Mouse (Mus musculus) lung, embryonic 14.5 days (tissue): ENCODE results near the gene Mlx. TPM values are rescaled to one million over a fixed set of nuclear protein-coding genes. Genes with fewer than 3 reads are reported as not detected.

Experiments
- ATAC-seq: fragments of 200-750 bp; cut with Nextera tagmentation; 2 replicates; pipeline ENCODE4 v1.8.0; 2017; ENCODE audit warnings: mild to moderate bottlenecking, moderate TSS enrichment, moderate library complexity; ENCODE audit not compliant: insufficient read depth
- DNase-seq: peaks from one replicate; pipeline ENCODE4 v3.0.0-alpha.2; 2015
- H3K27ac ChIP-seq: fragments of 300-500 bp; sonication (generic); 2 replicates; pipeline ENCODE4 v1.5.1; 2014; ENCODE audit warnings: low read depth, mild to moderate bottlenecking, moderate library complexity
- H3K27me3 ChIP-seq: fragments of 300-500 bp; sonication (generic); 2 replicates; pipeline ENCODE4 v1.6.1; 2014; ENCODE audit warnings: low read length, control low read depth; ENCODE audit not compliant: insufficient read depth
- H3K36me3 ChIP-seq: fragments of 300-500 bp; sonication (generic); 2 replicates; pipeline ENCODE4 v1.6.1; 2014; ENCODE audit warnings: control low read depth; ENCODE audit not compliant: insufficient read depth
- H3K4me1 ChIP-seq: fragments of 300-500 bp; sonication (generic); 2 replicates; pipeline ENCODE4 v1.6.1; 2014; ENCODE audit warnings: antibody characterized with exemption, control low read depth; ENCODE audit not compliant: insufficient read depth
- H3K4me2 ChIP-seq: fragments of 300-500 bp; sonication (generic); 2 replicates; pipeline ENCODE4 v1.6.1; 2014; ENCODE audit warnings: mild to moderate bottlenecking
- H3K4me3 ChIP-seq: fragments of 300-500 bp; sonication (generic); 2 replicates; pipeline ENCODE4 v1.5.1; 2014; ENCODE audit warnings: low read depth, low read length
- H3K9ac ChIP-seq: fragments of 300-500 bp; sonication (generic); 2 replicates; pipeline ENCODE4 v1.6.1; 2014
- H3K9me3 ChIP-seq: fragments of 300-500 bp; sonication (generic); 2 replicates; pipeline ENCODE4 v1.6.1; 2016; ENCODE audit warnings: low read depth, low read length, control low read depth
- CTCF ChIP-seq: IDR thresholded peaks from 2 replicates; pipeline ENCODE4 v1.5.1; 2016; ENCODE audit warnings: antibody characterized with exemption, low read depth
- WGBS: fragments of 180-500 bp; shearing (Covaris S2); extraction: QIAGEN DNeasy Blood & Tissue Kit; methylation state at CpG from one replicate; pipeline ENCODE4 v1.1.7; 2014; 5-methylcytosine and 5-hydroxymethylcytosine counted together
- polyA plus RNA-seq: library from polyadenylated mRNA; unstranded; fragments of >200 nt; fragmentation: Nextera tagmentation; extraction: Ambion mirVana; gene quantifications from 2 replicates; pipeline ENCODE4 v1.2.1, GENCODE M21; 2014

The Mlx gene
- 39.1 and 40.5 TPM in 2 replicates for polyA plus RNA-seq

GRCm38 (mm10) chr11:101086756-101087681, at the start of gene Mlx:
Gene Mlx, plus strand, starts transcription at chr11:101087277.
- peak; percentile 96 for DNase-seq
- Histone ChIP-seq H3K27ac (peak within 1 kb of the TSS; percentile 87), H3K36me3 (peaks cover 44% of the 10 kb centered on the region), H3K9me3 (no peaks in the 10 kb centered on the region), H3K4me3 (peak within 1 kb of the TSS; percentile 78), H3K4me2 (peak within 1 kb of the TSS; percentile 96), H3K4me1 (peaks cover 4% of the 10 kb centered on the region), H3K27me3 (no peaks in the 10 kb centered on the region), H3K9ac (peak within 1 kb of the TSS; percentile 78)
- peak; percentile 80 for ATAC-seq
- no peak for TF ChIP-seq CTCF
- WGBS, result 2% methylated on average over 52 of the region's 52 CpGs

GRCm38 (mm10) chr11:101037795-101038194, 49.3 kb upstream of the Mlx start:
- WGBS, result 84% methylated on average over 10 of the region's 10 CpGs
- ATAC-seq, result no peak
- H3K9ac ChIP-seq, result no peak overlapping the region
- no peak for DNase-seq
- TF ChIP-seq CTCF, result no peak
- H3K4me3 ChIP-seq, result no peak overlapping the region
- H3K4me1 ChIP-seq, result no peaks in the 10 kb centered on the region
- H3K4me2 ChIP-seq, result no peak overlapping the region
- H3K27ac ChIP-seq, result no peak overlapping the region
- no peaks in the 10 kb centered on the region for H3K9me3 ChIP-seq
- H3K27me3 ChIP-seq, result no peaks in the 10 kb centered on the region
- peaks cover 87% of the 10 kb centered on the region for H3K36me3 ChIP-seq

GRCm38 (mm10) chr11:101045826-101046225, 41.3 kb upstream of the Mlx start:
- 90% methylated on average over 4 of the region's 4 CpGs for WGBS
- no peak overlapping the region for H3K27ac ChIP-seq
- H3K4me1 ChIP-seq, result no peaks in the 10 kb centered on the region
- no peak overlapping the region for H3K9ac ChIP-seq
- no peak overlapping the region for H3K4me2 ChIP-seq
- H3K27me3 ChIP-seq, result no peaks in the 10 kb centered on the region
- H3K4me3 ChIP-seq, result no peak overlapping the region
- peaks cover 96% of the 10 kb centered on the region for H3K36me3 ChIP-seq
- DNase-seq, result no peak
- ATAC-seq, result no peak
- H3K9me3 ChIP-seq, result no peaks in the 10 kb centered on the region
- TF ChIP-seq CTCF, result no peak

GRCm38 (mm10) chr11:101046440-101046839, 40.6 kb upstream of the Mlx start:
- Histone ChIP-seq H3K9ac (no peak overlapping the region), H3K27me3 (no peaks in the 10 kb centered on the region), H3K4me3 (no peak overlapping the region), H3K9me3 (no peaks in the 10 kb centered on the region), H3K27ac (no peak overlapping the region), H3K36me3 (peaks cover 94% of the 10 kb centered on the region), H3K4me1 (no peaks in the 10 kb centered on the region), H3K4me2 (no peak overlapping the region)
- no peak for TF ChIP-seq CTCF
- DNase-seq (no peak), ATAC-seq (no peak)
- 56% methylated on average over 9 of the region's 9 CpGs for WGBS

- ATAC-seq (no peak), DNase-seq (no peak)
- Histone ChIP-seq H3K36me3 (peaks cover 91% of the 10 kb centered on the region), H3K27me3 (no peaks in the 10 kb centered on the region), H3K27ac (no peak overlapping the region), H3K9ac (no peak overlapping the region), H3K4me2 (no peak overlapping the region), H3K4me1 (no peaks in the 10 kb centered on the region), H3K4me3 (no peak overlapping the region), H3K9me3 (no peaks in the 10 kb centered on the region)
- no peak for TF ChIP-seq CTCF
- WGBS, result 87% methylated on average over 3 of the region's 3 CpGs
Observed at GRCm38 (mm10) chr11:101047502-101047901, 39.6 kb upstream of the Mlx start.

GRCm38 (mm10) chr11:101050359-101050758, 36.7 kb upstream of the Mlx start:
- 85% methylated on average over 9 of the region's 9 CpGs for WGBS
- DNase-seq, result no peak

GRCm38 (mm10) chr11:101051051-101051493, 36.0 kb upstream of the Mlx start:
- H3K4me2 ChIP-seq, result no peak overlapping the region
- DNase-seq (no peak), ATAC-seq (no peak)
- H3K4me1 ChIP-seq, result peaks cover 4% of the 10 kb centered on the region
- TF ChIP-seq CTCF, result no peak
- 81% methylated on average over 6 of the region's 6 CpGs for WGBS
- no peak overlapping the region for H3K9ac ChIP-seq
- no peaks in the 10 kb centered on the region for H3K9me3 ChIP-seq
- no peak overlapping the region for H3K27ac ChIP-seq
- no peak overlapping the region for H3K4me3 ChIP-seq
- peaks cover 81% of the 10 kb centered on the region for H3K36me3 ChIP-seq
- H3K27me3 ChIP-seq, result no peaks in the 10 kb centered on the region

More at GRCm38 (mm10) chr11:101050359-101050758, 36.7 kb upstream of the Mlx start:
- H3K36me3 ChIP-seq, result peaks cover 81% of the 10 kb centered on the region
- no peak for TF ChIP-seq CTCF
- H3K4me3 ChIP-seq, result no peak overlapping the region
- no peak overlapping the region for H3K9ac ChIP-seq
- H3K4me1 ChIP-seq, result no peaks in the 10 kb centered on the region
- no peak overlapping the region for H3K27ac ChIP-seq
- no peaks in the 10 kb centered on the region for H3K9me3 ChIP-seq
- ATAC-seq, result no peak
- H3K27me3 ChIP-seq, result no peaks in the 10 kb centered on the region
- H3K4me2 ChIP-seq, result no peak overlapping the region
